Mouse (Mus musculus): ENCODE measurements around the gene Txndc12. TPM values are rescaled to one million over a fixed set of nuclear protein-coding genes. Genes with fewer than 3 reads are reported as not detected.

The Txndc12 gene
- total and polyA plus RNA-seq, 2 experiments from 2014 or later, result 37.7 to 73.5 TPM

DNA sequence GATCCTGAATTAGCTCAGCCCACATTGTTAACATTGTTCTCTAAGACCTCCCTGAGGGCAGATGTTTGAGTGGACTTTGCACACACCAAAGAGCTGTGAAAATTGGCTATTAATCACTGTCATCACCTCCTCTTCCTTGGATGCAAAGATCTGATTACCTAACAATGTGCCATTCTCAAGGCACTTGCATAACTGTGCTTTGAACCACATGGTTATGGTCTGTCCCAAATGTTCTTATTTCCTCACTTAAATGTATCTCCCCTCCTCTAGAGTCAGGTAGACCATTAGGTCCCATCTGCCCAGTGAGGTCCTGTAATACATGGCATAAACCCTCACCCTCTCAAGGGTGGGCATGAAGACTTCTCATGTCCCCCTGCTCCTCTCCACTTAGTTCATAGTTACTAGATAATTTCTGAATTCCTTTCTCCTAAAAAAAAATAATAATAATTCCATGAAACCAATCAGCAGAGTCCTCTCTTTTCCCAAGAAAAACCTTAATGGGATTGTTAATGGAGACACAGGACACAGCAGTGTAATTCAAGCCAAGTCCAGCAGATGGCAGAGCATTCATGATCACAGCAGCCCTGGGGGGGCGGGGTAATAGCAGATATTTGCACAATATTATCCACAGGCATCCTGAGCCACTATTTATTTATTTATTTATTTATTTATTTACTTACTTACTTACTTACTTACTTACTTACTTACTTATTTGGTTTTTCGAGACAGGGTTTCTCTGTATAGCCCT lies 36.1 kb upstream of the Txndc12 start:
- Histone ChIP-seq H3K4me3 (ENCODE audit: low read depth, low read length) (no peak overlapping the region), H3K36me3 (replicated peaks; ENCODE audit: control insufficient read depth, insufficient read depth, low read length) (no peaks in the 10 kb centered on the region), H3K27ac (ENCODE audit: low read depth) (no peak overlapping the region), H3K27me3 (ENCODE audit: control insufficient read depth, insufficient read depth, low read length) (no peaks in the 10 kb centered on the region), H3K9me3 (replicated peaks; ENCODE audit: control insufficient read depth, low read length) (no peaks in the 10 kb centered on the region), H3K4me1 (ENCODE audit: control insufficient read depth, insufficient read depth) (peaks cover 14% of the 10 kb centered on the region; the same call in 1 of the 2 replicates), H3K4me2 (ENCODE audit: low read depth, low read length) (no peak overlapping the region), H3K9ac (replicated peaks; ENCODE audit: low read depth, low read length) (no peak overlapping the region)
- ATAC-seq (ENCODE audit: insufficient read depth, low read depth) (peak; percentile 49; the same call in 1 of the 2 replicates), DNase-seq (ENCODE audit: low spot score) (peak; percentile 43)
- 58% methylated on average over 2 of the region's 2 CpGs for WGBS
- TF ChIP-seq EP300 (IDR thresholded peaks at IDR 0.05; ENCODE audit: low read depth), result no peak
- peak; percentile 81 for TF ChIP-seq CTCF (IDR thresholded peaks at IDR 0.05; ENCODE audit: low read depth)

DNA sequence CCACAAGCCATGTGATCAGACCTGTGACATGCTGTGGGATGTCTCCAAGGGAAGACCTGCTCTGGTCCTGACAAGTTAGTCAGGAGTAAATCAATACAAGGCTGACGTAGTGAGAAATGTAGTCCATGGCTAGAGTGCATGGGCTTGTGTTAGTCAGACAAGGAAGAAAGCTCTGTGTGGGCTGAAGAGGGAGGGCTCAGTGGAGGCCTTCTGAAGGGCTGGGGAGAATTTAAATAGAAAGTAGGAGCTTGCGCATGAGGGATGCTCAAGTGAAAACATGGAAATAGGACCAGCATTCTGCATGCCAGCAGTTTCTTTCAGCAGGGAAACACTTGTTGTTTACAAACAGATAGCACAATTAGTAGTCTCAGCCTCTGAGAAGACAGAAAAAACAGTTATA lies 30.9 kb upstream of the Txndc12 start:
- no peaks in the 10 kb centered on the region for H3K9me3 ChIP-seq (replicated peaks; ENCODE audit: control insufficient read depth, low read length)
- no peak overlapping the region for H3K4me3 ChIP-seq (ENCODE audit: low read depth, low read length)
- ATAC-seq (ENCODE audit: insufficient read depth, low read depth) (no peak), DNase-seq (ENCODE audit: low spot score) (no peak)
- H3K27me3 ChIP-seq (ENCODE audit: control insufficient read depth, insufficient read depth, low read length), result no peaks in the 10 kb centered on the region
- H3K36me3 ChIP-seq (replicated peaks; ENCODE audit: control insufficient read depth, insufficient read depth, low read length), result no peaks in the 10 kb centered on the region
- no peak overlapping the region for H3K4me2 ChIP-seq (ENCODE audit: low read depth, low read length)
- H3K27ac ChIP-seq (ENCODE audit: low read depth), result no peak overlapping the region
- 81% methylated on average over 2 of the region's 2 CpGs for WGBS
- no peak for TF ChIP-seq EP300 (IDR thresholded peaks at IDR 0.05; ENCODE audit: low read depth)
- no peak for TF ChIP-seq CTCF (IDR thresholded peaks at IDR 0.05; ENCODE audit: low read depth)
- H3K4me1 ChIP-seq (ENCODE audit: control insufficient read depth, insufficient read depth), result 0 out of 2 replicates have a peak, but pooled peaks cover 5% of the 10 kb centered on the region
- H3K9ac ChIP-seq (replicated peaks; ENCODE audit: low read depth, low read length), result no peak overlapping the region

DNA sequence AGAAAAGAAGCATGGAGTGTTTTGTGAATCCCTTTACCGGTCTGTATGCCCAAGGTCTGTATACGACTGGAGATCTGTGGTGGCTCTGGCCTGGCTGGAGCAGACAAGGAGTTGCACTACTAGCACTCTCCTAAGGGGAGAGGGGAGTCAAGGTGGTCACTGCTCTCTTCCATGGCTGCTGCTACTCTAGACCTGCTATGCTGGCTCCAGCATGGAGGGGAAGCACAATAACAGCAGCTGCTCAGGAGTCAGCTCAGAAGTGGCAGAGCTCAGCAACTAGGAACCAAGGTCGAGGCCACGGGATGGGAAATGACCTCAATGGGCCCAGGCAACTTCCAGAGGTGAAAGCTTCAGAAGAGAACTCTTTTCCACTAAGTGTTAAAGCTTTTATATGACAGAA lies 23.3 kb upstream of the Txndc12 start:
- TF ChIP-seq CTCF (IDR thresholded peaks at IDR 0.05; ENCODE audit: low read depth) (no peak), EP300 (IDR thresholded peaks at IDR 0.05; ENCODE audit: low read depth) (no peak)
- H3K27ac ChIP-seq (ENCODE audit: low read depth), result no peak overlapping the region
- no peak overlapping the region for H3K9ac ChIP-seq (replicated peaks; ENCODE audit: low read depth, low read length)
- no peak for DNase-seq (ENCODE audit: low spot score)
- no peak overlapping the region for H3K4me2 ChIP-seq (ENCODE audit: low read depth, low read length)
- WGBS, result 55% methylated on average over 4 of the region's 4 CpGs
- H3K4me1 ChIP-seq (ENCODE audit: control insufficient read depth, insufficient read depth), result no peaks in the 10 kb centered on the region
- H3K36me3 ChIP-seq (replicated peaks; ENCODE audit: control insufficient read depth, insufficient read depth, low read length), result peaks cover 6% of the 10 kb centered on the region
- H3K27me3 ChIP-seq (ENCODE audit: control insufficient read depth, insufficient read depth, low read length), result no peaks in the 10 kb centered on the region
- no peak for ATAC-seq (ENCODE audit: insufficient read depth, low read depth)
- H3K9me3 ChIP-seq (replicated peaks; ENCODE audit: control insufficient read depth, low read length), result no peaks in the 10 kb centered on the region
- no peak overlapping the region for H3K4me3 ChIP-seq (ENCODE audit: low read depth, low read length)

DNA sequence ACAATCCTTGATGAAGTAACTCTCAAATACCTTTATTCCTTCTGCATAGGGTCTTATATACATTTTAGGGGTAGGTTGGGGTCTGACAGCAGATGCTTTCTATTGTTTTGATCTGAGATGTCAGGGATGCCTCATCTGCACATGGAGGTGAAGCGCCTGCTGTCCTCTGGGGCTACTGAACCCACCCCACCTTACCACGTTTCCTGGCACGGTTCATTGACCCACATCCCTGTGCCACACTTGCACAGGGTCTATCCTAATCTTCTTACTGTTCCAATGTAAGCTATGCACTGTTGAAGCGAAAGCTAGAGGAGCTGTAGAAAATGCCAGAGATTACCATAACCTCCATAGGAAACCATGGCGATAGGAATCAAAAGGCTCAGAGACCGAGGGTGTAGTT lies 22.9 kb upstream of the Txndc12 start:
- no peaks in the 10 kb centered on the region for H3K4me1 ChIP-seq (ENCODE audit: control insufficient read depth, insufficient read depth)
- H3K4me3 ChIP-seq (ENCODE audit: low read depth, low read length), result no peak overlapping the region
- H3K36me3 ChIP-seq (replicated peaks; ENCODE audit: control insufficient read depth, insufficient read depth, low read length), result peaks cover 6% of the 10 kb centered on the region
- WGBS, result 73% methylated on average over 6 of the region's 6 CpGs
- H3K9me3 ChIP-seq (replicated peaks; ENCODE audit: control insufficient read depth, low read length), result no peaks in the 10 kb centered on the region
- no peak overlapping the region for H3K9ac ChIP-seq (replicated peaks; ENCODE audit: low read depth, low read length)
- H3K4me2 ChIP-seq (ENCODE audit: low read depth, low read length), result no peak overlapping the region
- no peak for DNase-seq (ENCODE audit: low spot score)
- ATAC-seq (ENCODE audit: insufficient read depth, low read depth), result no peak
- no peaks in the 10 kb centered on the region for H3K27me3 ChIP-seq (ENCODE audit: control insufficient read depth, insufficient read depth, low read length)
- TF ChIP-seq EP300 (IDR thresholded peaks at IDR 0.05; ENCODE audit: low read depth) (no peak), CTCF (IDR thresholded peaks at IDR 0.05; ENCODE audit: low read depth) (no peak)
- no peak overlapping the region for H3K27ac ChIP-seq (ENCODE audit: low read depth)

GRCm38 (mm10) chr4:108825677-108826076 lies 8.7 kb upstream of the Txndc12 start:
- DNase-seq (ENCODE audit: low spot score) (no peak), ATAC-seq (ENCODE audit: insufficient read depth, low read depth) (no peak)
- H3K36me3 ChIP-seq (replicated peaks; ENCODE audit: control insufficient read depth, insufficient read depth, low read length), result peaks cover 73% of the 10 kb centered on the region
- H3K4me2 ChIP-seq (ENCODE audit: low read depth, low read length), result no peak overlapping the region
- H3K9ac ChIP-seq (replicated peaks; ENCODE audit: low read depth, low read length), result no peak overlapping the region
- H3K4me3 ChIP-seq (ENCODE audit: low read depth, low read length), result no peak overlapping the region
- H3K4me1 ChIP-seq (ENCODE audit: control insufficient read depth, insufficient read depth), result no peaks in the 10 kb centered on the region
- TF ChIP-seq CTCF (IDR thresholded peaks at IDR 0.05; ENCODE audit: low read depth), result no peak
- TF ChIP-seq EP300 (IDR thresholded peaks at IDR 0.05; ENCODE audit: low read depth), result no peak
- H3K9me3 ChIP-seq (replicated peaks; ENCODE audit: control insufficient read depth, low read length), result no peaks in the 10 kb centered on the region
- no peak overlapping the region for H3K27ac ChIP-seq (ENCODE audit: low read depth)
- no peaks in the 10 kb centered on the region for H3K27me3 ChIP-seq (ENCODE audit: control insufficient read depth, insufficient read depth, low read length)
- 90% methylated on average over 3 of the region's 3 CpGs for WGBS

DNA sequence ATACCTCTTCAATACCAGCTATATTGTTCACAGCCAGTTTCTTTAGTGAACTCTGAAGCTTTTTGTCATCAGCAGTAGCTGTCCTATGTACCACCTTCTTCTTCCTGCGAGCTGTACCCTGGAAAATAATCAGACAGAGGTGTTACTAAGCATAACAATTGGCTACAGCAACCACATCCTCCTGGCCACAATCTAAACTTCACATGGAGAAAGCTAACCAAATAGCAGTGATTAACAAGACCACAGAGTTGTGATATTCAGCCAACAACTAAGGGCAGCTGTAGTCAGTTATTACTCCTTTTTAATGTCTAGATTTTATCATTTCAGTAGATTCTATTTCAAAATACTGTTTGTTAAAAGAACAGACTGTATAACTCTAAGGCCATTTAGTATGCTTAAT lies 8.3 kb upstream of the Txndc12 start:
- H3K4me3 ChIP-seq (ENCODE audit: low read depth, low read length), result no peak overlapping the region

More for the DNA sequence above, 8.3 kb upstream of the Txndc12 start:
- H3K27me3 ChIP-seq (ENCODE audit: control insufficient read depth, insufficient read depth, low read length), result no peaks in the 10 kb centered on the region
- peaks cover 4% of the 10 kb centered on the region; the same call in 1 of the 2 replicates for H3K4me1 ChIP-seq (ENCODE audit: control insufficient read depth, insufficient read depth)
- no peak overlapping the region for H3K4me2 ChIP-seq (ENCODE audit: low read depth, low read length)
- TF ChIP-seq CTCF (IDR thresholded peaks at IDR 0.05; ENCODE audit: low read depth) (no peak), EP300 (IDR thresholded peaks at IDR 0.05; ENCODE audit: low read depth) (no peak)
- H3K9ac ChIP-seq (replicated peaks; ENCODE audit: low read depth, low read length), result no peak overlapping the region
- H3K36me3 ChIP-seq (replicated peaks; ENCODE audit: control insufficient read depth, insufficient read depth, low read length), result peaks cover 69% of the 10 kb centered on the region
- DNase-seq (ENCODE audit: low spot score), result no peak
- WGBS, result 50% methylated on average over 1 of the region's 1 CpGs
- no peaks in the 10 kb centered on the region for H3K9me3 ChIP-seq (replicated peaks; ENCODE audit: control insufficient read depth, low read length)
- no peak overlapping the region for H3K27ac ChIP-seq (ENCODE audit: low read depth)
- ATAC-seq (ENCODE audit: insufficient read depth, low read depth), result no peak

Data from heart, postnatal 0 days (tissue).